Mouse (Mus musculus): ENCODE measurements at regions not wholly inside any gene's neighbourhood (a gene's known extent, or its start where the extent isn't known, plus 50 kb on each side); places are given as distances from the start of the nearest gene placed in this dataset.

GRCm38 (mm10) chr10:125679644-125680043 lies 286.3 kb upstream of the Lrig3 start:
- Histone ChIP-seq H3K27me3 (ENCODE audit: control insufficient read depth, insufficient read depth, low read length) (no peaks in the 10 kb centered on the region), H3K4me2 (no peak overlapping the region), H3K9me3 (ENCODE audit: control insufficient read depth, low read length) (no peaks in the 10 kb centered on the region), H3K4me3 (ENCODE audit: low read depth, low read length) (no peak overlapping the region), H3K27ac (ENCODE audit: low read depth, low read length) (no peak overlapping the region), H3K4me1 (ENCODE audit: control insufficient read depth, insufficient read depth, low read length) (no peaks in the 10 kb centered on the region), H3K36me3 (ENCODE audit: control insufficient read depth, insufficient read depth, low read length) (no peaks in the 10 kb centered on the region), H3K9ac (ENCODE audit: low read length) (no peak overlapping the region)
- DNase-seq (ENCODE audit: low spot score, missing footprints) (no peak), ATAC-seq (ENCODE audit: low FRiP score) (no peak)
- 84% methylated on average over 7 of the region's 7 CpGs for WGBS

- DNase-seq (ENCODE audit: low spot score, missing footprints) (no peak), ATAC-seq (ENCODE audit: low FRiP score) (no peak)
- Histone ChIP-seq H3K9ac (ENCODE audit: low read length) (no peak overlapping the region), H3K27ac (ENCODE audit: low read depth, low read length) (no peak overlapping the region), H3K36me3 (ENCODE audit: control insufficient read depth, insufficient read depth, low read length) (no peaks in the 10 kb centered on the region), H3K4me2 (no peak overlapping the region), H3K27me3 (ENCODE audit: control insufficient read depth, insufficient read depth, low read length) (no peaks in the 10 kb centered on the region), H3K4me3 (ENCODE audit: low read depth, low read length) (no peak overlapping the region), H3K4me1 (ENCODE audit: control insufficient read depth, insufficient read depth, low read length) (no peaks in the 10 kb centered on the region), H3K9me3 (ENCODE audit: control insufficient read depth, low read length) (no peaks in the 10 kb centered on the region)
- WGBS, result 94% methylated on average over 5 of the region's 5 CpGs
Observed at GRCm38 (mm10) chr10:125685130-125685529, 280.8 kb upstream of the Lrig3 start.

GRCm38 (mm10) chr10:125693505-125693904 lies 272.5 kb upstream of the Lrig3 start:
- WGBS, result 72% methylated on average over 7 of the region's 7 CpGs
- H3K4me3 ChIP-seq (ENCODE audit: low read depth, low read length), result no peak overlapping the region
- no peak overlapping the region for H3K9ac ChIP-seq (ENCODE audit: low read length)
- no peaks in the 10 kb centered on the region for H3K4me1 ChIP-seq (ENCODE audit: control insufficient read depth, insufficient read depth, low read length)
- H3K27ac ChIP-seq (ENCODE audit: low read depth, low read length), result no peak overlapping the region
- no peak for ATAC-seq (ENCODE audit: low FRiP score)
- H3K9me3 ChIP-seq (ENCODE audit: control insufficient read depth, low read length), result no peaks in the 10 kb centered on the region
- no peak overlapping the region for H3K4me2 ChIP-seq
- no peak for DNase-seq (ENCODE audit: low spot score, missing footprints)
- no peaks in the 10 kb centered on the region for H3K36me3 ChIP-seq (ENCODE audit: control insufficient read depth, insufficient read depth, low read length)
- no peaks in the 10 kb centered on the region for H3K27me3 ChIP-seq (ENCODE audit: control insufficient read depth, insufficient read depth, low read length)

DNA sequence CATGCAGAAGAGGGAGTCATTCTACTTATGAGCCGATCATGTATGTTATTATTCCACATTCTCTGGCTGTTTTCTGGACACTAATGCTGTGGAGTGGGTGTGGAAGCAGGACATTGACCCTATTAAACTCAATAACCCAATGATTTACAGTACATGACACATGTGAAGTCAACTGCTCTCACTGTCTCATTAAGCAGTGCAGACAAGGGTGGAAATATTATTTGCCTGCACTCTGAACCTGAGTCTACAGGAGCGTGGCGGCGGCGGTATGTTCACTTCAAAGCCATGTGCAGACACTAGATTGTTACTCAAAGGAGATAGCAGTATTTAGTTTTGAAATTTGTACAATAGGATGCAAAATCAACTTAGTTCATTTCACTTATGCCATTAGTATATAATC lies 269.8 kb upstream of the Lrig3 start:
- Histone ChIP-seq H3K4me1 (ENCODE audit: control insufficient read depth, insufficient read depth, low read length) (no peaks in the 10 kb centered on the region), H3K4me2 (no peak overlapping the region), H3K9me3 (ENCODE audit: control insufficient read depth, low read length) (no peaks in the 10 kb centered on the region), H3K27ac (ENCODE audit: low read depth, low read length) (no peak overlapping the region), H3K9ac (ENCODE audit: low read length) (no peak overlapping the region), H3K27me3 (ENCODE audit: control insufficient read depth, insufficient read depth, low read length) (no peaks in the 10 kb centered on the region), H3K36me3 (ENCODE audit: control insufficient read depth, insufficient read depth, low read length) (no peaks in the 10 kb centered on the region), H3K4me3 (ENCODE audit: low read depth, low read length) (no peak overlapping the region)
- ATAC-seq (ENCODE audit: low FRiP score) (no peak), DNase-seq (ENCODE audit: low spot score, missing footprints) (no peak)
- 98% methylated on average over 5 of the region's 5 CpGs for WGBS

- ATAC-seq (ENCODE audit: low FRiP score), result peak; percentile 90
- no peak overlapping the region for H3K27ac ChIP-seq (ENCODE audit: low read depth, low read length)
- no peak overlapping the region for H3K9ac ChIP-seq (ENCODE audit: low read length)
- H3K4me2 ChIP-seq, result no peak overlapping the region
- WGBS, result 35% methylated on average over 18 of the region's 18 CpGs
- H3K9me3 ChIP-seq (ENCODE audit: control insufficient read depth, low read length), result no peaks in the 10 kb centered on the region
- H3K36me3 ChIP-seq (ENCODE audit: control insufficient read depth, insufficient read depth, low read length), result no peaks in the 10 kb centered on the region
- H3K4me3 ChIP-seq (ENCODE audit: low read depth, low read length), result no peak overlapping the region
- no peaks in the 10 kb centered on the region for H3K4me1 ChIP-seq (ENCODE audit: control insufficient read depth, insufficient read depth, low read length)
- no peaks in the 10 kb centered on the region for H3K27me3 ChIP-seq (ENCODE audit: control insufficient read depth, insufficient read depth, low read length)
- peak; percentile 91 for DNase-seq (ENCODE audit: low spot score, missing footprints)
Observed at GRCm38 (mm10) chr10:125725077-125725680, 240.8 kb upstream of the Lrig3 start.

DNA sequence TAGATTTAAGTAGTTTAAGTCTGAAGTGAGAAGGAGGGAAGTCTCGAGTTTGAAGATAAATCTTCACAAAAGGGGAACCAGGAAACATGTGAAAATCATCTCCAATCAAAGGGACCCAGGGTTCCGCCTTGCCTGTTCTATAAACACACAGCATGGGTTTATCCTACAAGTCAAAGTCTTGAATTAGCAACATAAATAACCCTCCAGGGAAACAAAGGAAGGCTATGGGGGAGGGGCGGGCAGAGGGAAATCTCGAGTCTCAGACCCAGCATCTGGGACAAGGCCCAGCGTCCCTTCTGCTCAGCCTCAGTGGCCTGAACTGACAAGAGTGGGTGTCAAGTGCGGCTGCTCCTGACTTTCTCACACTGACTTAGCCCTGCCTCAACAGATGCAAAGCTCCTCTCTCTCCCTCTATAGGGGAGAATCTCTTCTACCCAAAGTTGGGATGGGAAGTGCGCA lies 240.3 kb upstream of the Lrig3 start:
- no peaks in the 10 kb centered on the region for H3K36me3 ChIP-seq (ENCODE audit: control insufficient read depth, insufficient read depth, low read length)
- WGBS, result 24% methylated on average over 7 of the region's 7 CpGs
- H3K27ac ChIP-seq (ENCODE audit: low read depth, low read length), result no peak overlapping the region
- no peak overlapping the region for H3K4me2 ChIP-seq
- no peak overlapping the region for H3K4me3 ChIP-seq (ENCODE audit: low read depth, low read length)
- peak; percentile 89 for DNase-seq (ENCODE audit: low spot score, missing footprints)
- no peaks in the 10 kb centered on the region for H3K27me3 ChIP-seq (ENCODE audit: control insufficient read depth, insufficient read depth, low read length)
- ATAC-seq (ENCODE audit: low FRiP score), result peak; percentile 70
- H3K9ac ChIP-seq (ENCODE audit: low read length), result no peak overlapping the region
- H3K4me1 ChIP-seq (ENCODE audit: control insufficient read depth, insufficient read depth, low read length), result no peaks in the 10 kb centered on the region
- no peaks in the 10 kb centered on the region for H3K9me3 ChIP-seq (ENCODE audit: control insufficient read depth, low read length)

GRCm38 (mm10) chr10:125726546-125726945 lies 239.4 kb upstream of the Lrig3 start:
- 71% methylated on average over 8 of the region's 8 CpGs for WGBS
- ATAC-seq (ENCODE audit: low FRiP score) (no peak), DNase-seq (ENCODE audit: low spot score, missing footprints) (no peak)
- no peak overlapping the region for H3K4me2 ChIP-seq
- no peak overlapping the region for H3K4me3 ChIP-seq (ENCODE audit: low read depth, low read length)
- H3K27me3 ChIP-seq (ENCODE audit: control insufficient read depth, insufficient read depth, low read length), result no peaks in the 10 kb centered on the region
- H3K36me3 ChIP-seq (ENCODE audit: control insufficient read depth, insufficient read depth, low read length), result no peaks in the 10 kb centered on the region
- no peak overlapping the region for H3K9ac ChIP-seq (ENCODE audit: low read length)
- H3K4me1 ChIP-seq (ENCODE audit: control insufficient read depth, insufficient read depth, low read length), result no peaks in the 10 kb centered on the region
- H3K9me3 ChIP-seq (ENCODE audit: control insufficient read depth, low read length), result no peaks in the 10 kb centered on the region
- no peak overlapping the region for H3K27ac ChIP-seq (ENCODE audit: low read depth, low read length)

GRCm38 (mm10) chr10:125735744-125736494 lies 230.0 kb upstream of the Lrig3 start:
- Histone ChIP-seq H3K27ac (ENCODE audit: low read depth, low read length) (no peak overlapping the region), H3K4me1 (ENCODE audit: control insufficient read depth, insufficient read depth, low read length) (no peaks in the 10 kb centered on the region), H3K27me3 (ENCODE audit: control insufficient read depth, insufficient read depth, low read length) (no peaks in the 10 kb centered on the region), H3K9me3 (ENCODE audit: control insufficient read depth, low read length) (no peaks in the 10 kb centered on the region), H3K9ac (ENCODE audit: low read length) (no peak overlapping the region), H3K36me3 (ENCODE audit: control insufficient read depth, insufficient read depth, low read length) (no peaks in the 10 kb centered on the region), H3K4me3 (ENCODE audit: low read depth, low read length) (no peak overlapping the region), H3K4me2 (no peak overlapping the region)
- DNase-seq (ENCODE audit: low spot score, missing footprints), result no peak
- ATAC-seq (ENCODE audit: low FRiP score), result no peak
- WGBS, result 94% methylated on average over 4 of the region's 4 CpGs

GRCm38 (mm10) chr10:125743181-125743580 lies 222.8 kb upstream of the Lrig3 start:
- H3K27ac ChIP-seq (ENCODE audit: low read depth, low read length), result no peak overlapping the region
- H3K27me3 ChIP-seq (ENCODE audit: control insufficient read depth, insufficient read depth, low read length), result no peaks in the 10 kb centered on the region
- no peak for ATAC-seq (ENCODE audit: low FRiP score)
- no peaks in the 10 kb centered on the region for H3K4me1 ChIP-seq (ENCODE audit: control insufficient read depth, insufficient read depth, low read length)
- no peak for DNase-seq (ENCODE audit: low spot score, missing footprints)
- H3K36me3 ChIP-seq (ENCODE audit: control insufficient read depth, insufficient read depth, low read length), result no peaks in the 10 kb centered on the region
- WGBS, result 75% methylated on average over 6 of the region's 6 CpGs
- H3K4me2 ChIP-seq, result no peak overlapping the region
- H3K9ac ChIP-seq (ENCODE audit: low read length), result no peak overlapping the region
- H3K9me3 ChIP-seq (ENCODE audit: control insufficient read depth, low read length), result no peaks in the 10 kb centered on the region
- no peak overlapping the region for H3K4me3 ChIP-seq (ENCODE audit: low read depth, low read length)

Data from midbrain, embryonic 11.5 days (tissue).